Comparison of ENCODE assay signal across 9 mouse cellular contexts in genomic region chr9:45221567-45221966, GRCm38 (mm10). TPM values are rescaled to one million over a fixed set of nuclear protein-coding genes. Genes with fewer than 3 reads are reported as not detected.
DNase-seq lines count a peak whose midpoint lies in the region; ATAC-seq lines count a peak whose summit lies in the region.
"Had no signal": no experiment of that assay in that cellular context is flagged by ENCODE, and none has a peak within 500 bp of the region (broad histone marks: within the 10 kb centered on the region; RNA-seq: fewer than 3 reads in every experiment).

No protein-coding gene starts in this region.

- 16% methylated on average over 6 of the region's 6 CpGs for WGBS in midbrain, embryonic 10.5 days
- WGBS in midbrain, embryonic 16.5 days, result 17% methylated on average over 6 of the region's 6 CpGs
- WGBS in intestine, embryonic 15.5 days, result 8% methylated on average over 6 of the region's 6 CpGs

- no peak overlapping the region for H3K27ac ChIP-seq in midbrain, embryonic 10.5 days (replicated peaks)
- H3K27ac ChIP-seq in midbrain, embryonic 16.5 days (ENCODE audit: low read length), result no peak overlapping the region
- H3K27ac ChIP-seq in intestine, embryonic 15.5 days, result no peak overlapping the region
- H3K27ac ChIP-seq: embryonic facial prominence, embryonic 15.5 days had no signal

- H3K9me3 ChIP-seq in midbrain, embryonic 10.5 days (replicated peaks), result no peaks in the 10 kb centered on the region
- H3K9me3 ChIP-seq in midbrain, embryonic 16.5 days (replicated peaks; ENCODE audit: control insufficient read depth, low read length, poor library complexity, severe bottlenecking), result no peaks in the 10 kb centered on the region
- no peaks in the 10 kb centered on the region for H3K9me3 ChIP-seq in intestine, embryonic 15.5 days
- H3K9me3 ChIP-seq: embryonic facial prominence, embryonic 15.5 days had no signal

- H3K9ac ChIP-seq in midbrain, embryonic 16.5 days (ENCODE audit: low read depth, low read length), result no peak overlapping the region
- H3K9ac ChIP-seq in intestine, embryonic 15.5 days, result no peak overlapping the region
- H3K9ac ChIP-seq: embryonic facial prominence, embryonic 15.5 days had no signal

- no peaks in the 10 kb centered on the region for H3K36me3 ChIP-seq in midbrain, embryonic 10.5 days
- no peaks in the 10 kb centered on the region for H3K36me3 ChIP-seq in midbrain, embryonic 16.5 days (ENCODE audit: control insufficient read depth, insufficient read depth, low read length)
- H3K36me3 ChIP-seq in intestine, embryonic 15.5 days, result no peaks in the 10 kb centered on the region
- H3K36me3 ChIP-seq: embryonic facial prominence, embryonic 15.5 days had no signal

- H3K27me3 ChIP-seq in midbrain, embryonic 10.5 days (ENCODE audit: low read depth, poor library complexity, severe bottlenecking), result no peaks in the 10 kb centered on the region
- no peaks in the 10 kb centered on the region for H3K27me3 ChIP-seq in midbrain, embryonic 16.5 days (ENCODE audit: control insufficient read depth, insufficient read depth, low read depth, low read length)
- no peaks in the 10 kb centered on the region; the same call in 1 of the 2 replicates for H3K27me3 ChIP-seq in intestine, embryonic 15.5 days (replicated peaks)
- H3K27me3 ChIP-seq: embryonic facial prominence, embryonic 15.5 days had no signal

- no peak; the same call in 1 of the 2 replicates for ATAC-seq in midbrain, embryonic 16.5 days
- ATAC-seq in intestine, embryonic 15.5 days, result peak; percentile 61; the same call in 1 of the 2 replicates
- ATAC-seq in neutrophil, adult 5-6 weeks (ENCODE audit: extremely low read depth, insufficient number of reproducible peaks, low FRiP score, poor library complexity, severe bottlenecking), result peak; percentile 85

- DNase-seq in midbrain, embryonic 10.5 days (ENCODE audit: low spot score), result peak; percentile 83
- DNase-seq in cerebellum, adult 11-12 months, result peak; percentile 83
- DNase-seq in frontal cortex, postnatal 36 days (ENCODE audit: low spot score in 2 of 2), result peak; percentile 93 to 96
- DNase-seq in left cerebral cortex, postnatal 4 days, result peak; percentile 91
- DNase-seq in testis, postnatal 10 days (ENCODE audit: low spot score), result peak; percentile 98

- no peak overlapping the region for H3K4me2 ChIP-seq in midbrain, embryonic 16.5 days (ENCODE audit: low read length)
- no peak overlapping the region for H3K4me2 ChIP-seq in intestine, embryonic 15.5 days (replicated peaks)
- H3K4me2 ChIP-seq: embryonic facial prominence, embryonic 15.5 days had no signal

- no peak overlapping the region for H3K4me3 ChIP-seq in midbrain, embryonic 10.5 days
- no peak overlapping the region for H3K4me3 ChIP-seq in midbrain, embryonic 16.5 days (ENCODE audit: low read depth, low read length)
- H3K4me3 ChIP-seq in intestine, embryonic 15.5 days (replicated peaks), result no peak overlapping the region
- H3K4me3 ChIP-seq: embryonic facial prominence, embryonic 15.5 days had no signal

- no peaks in the 10 kb centered on the region for H3K4me1 ChIP-seq in midbrain, embryonic 10.5 days
- H3K4me1 ChIP-seq in midbrain, embryonic 16.5 days (ENCODE audit: control insufficient read depth, insufficient read depth, low read length), result no peaks in the 10 kb centered on the region
- no peaks in the 10 kb centered on the region for H3K4me1 ChIP-seq in intestine, embryonic 15.5 days (replicated peaks)
- H3K4me1 ChIP-seq: embryonic facial prominence, embryonic 15.5 days had no signal

- intact Hi-C loops in left cerebral cortex, postnatal 4 days (cut with DNase I), result loop anchor here (5.0 kb wide), 3 partner anchors 76 to 191 kb away; no protein-coding TSS in a partner anchor

RNA-seq across cellular contexts. Expression of gene Tmprss4, which starts 17.7 kb away (rescaled TPM):
- polyA plus RNA-seq in midbrain, embryonic 10.5 days (2016; fragmentation: Nextera tagmentation; extraction: Ambion mirVana), result not detected in 2 replicates
- not detected in 2 replicates for polyA plus RNA-seq in midbrain, embryonic 16.5 days (2015; fragmentation: Nextera tagmentation; extraction: Ambion mirVana)
- 29.1 and 33.6 TPM in 2 replicates for polyA plus RNA-seq in intestine, embryonic 15.5 days (2015; fragmentation: Nextera tagmentation; extraction: Ambion mirVana)
- total RNA-seq in left cerebral cortex, postnatal 4 days (2021), result not detected
- total RNA-seq in neutrophil, adult 5-6 weeks (2017), result 0.70 and 0.74 TPM in 2 replicates

RNA-seq across cellular contexts. Expression of gene BC049352, which starts 39.8 kb away (rescaled TPM):
- not detected in 2 replicates for polyA plus RNA-seq in midbrain, embryonic 10.5 days (2016; fragmentation: Nextera tagmentation; extraction: Ambion mirVana)
- polyA plus RNA-seq in midbrain, embryonic 16.5 days (2015; fragmentation: Nextera tagmentation; extraction: Ambion mirVana), result 0.12 and 0.18 TPM in 2 replicates
- polyA plus RNA-seq in intestine, embryonic 15.5 days (2015; fragmentation: Nextera tagmentation; extraction: Ambion mirVana), result 0.43 TPM in 1 of 2 replicates, not detected in the other
- total RNA-seq in left cerebral cortex, postnatal 4 days (2021), result not detected
- 0.49 and 0.81 TPM in 2 replicates for total RNA-seq in neutrophil, adult 5-6 weeks (2017)

RNA-seq across cellular contexts. Expression of gene Il10ra, which starts 47.4 kb away (rescaled TPM):
- 0.62 and 0.89 TPM in 2 replicates for polyA plus RNA-seq in midbrain, embryonic 10.5 days (2016; fragmentation: Nextera tagmentation; extraction: Ambion mirVana)
- 0.48 and 0.64 TPM in 2 replicates for polyA plus RNA-seq in midbrain, embryonic 16.5 days (2015; fragmentation: Nextera tagmentation; extraction: Ambion mirVana)
- polyA plus RNA-seq in intestine, embryonic 15.5 days (2015; fragmentation: Nextera tagmentation; extraction: Ambion mirVana), result 1.4 TPM in 2 replicates
- under 1 TPM; 0.87 to 0.90 TPM for total RNA-seq in left cerebral cortex, postnatal 4 days (2021)
- 128 and 129 TPM in 2 replicates for total RNA-seq in neutrophil, adult 5-6 weeks (2017)

Comparison
In these comparisons a context has a peak if more than half of its experiments do, and no peak if none do; other contexts are left out.
1. RNA of gene Tmprss4, which starts 17.7 kb away (polyA plus RNA-seq): 29.1 to 33.6 TPM in intestine, embryonic 15.5 days; not detected in midbrain, embryonic 10.5 days and not detected in midbrain, embryonic 16.5 days; every median in the first group is over 10 times any median in the second.
2. Peak in every context shown above with its lines, with median percentiles within 50 percentile points of each other: DNase-seq.